Mouse (Mus musculus): ENCODE measurements around the gene Foxe3. TPM values are rescaled to one million over a fixed set of nuclear protein-coding genes. Genes with fewer than 3 reads are reported as not detected.

Gene Foxe3
- polyA plus RNA-seq, 1 experiment = not detected

DNA sequence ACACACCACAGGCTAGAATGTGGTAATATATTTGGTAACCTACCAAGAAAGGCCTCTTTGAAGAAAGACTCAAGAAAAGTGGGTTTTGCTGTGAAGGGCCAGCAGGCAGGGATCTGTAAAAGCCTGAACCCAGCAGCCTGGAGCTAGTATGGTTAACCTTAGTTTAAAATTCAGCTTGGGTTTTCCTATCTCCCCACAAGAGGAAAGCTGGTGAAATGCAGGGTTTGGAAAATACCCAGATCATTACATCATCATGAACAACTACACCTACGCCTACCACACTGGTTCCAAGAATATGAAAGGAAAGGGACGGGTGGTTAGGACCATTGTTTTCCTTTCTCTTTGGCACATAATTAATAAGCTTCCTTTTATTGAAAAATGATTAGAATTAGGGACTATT lies 32.4 kb upstream of the Foxe3 start:
- Histone ChIP-seq H3K9ac (ENCODE audit: low read depth, poor library complexity, severe bottlenecking) (no peak overlapping the region), H3K36me3 (ENCODE audit: control insufficient read depth, insufficient read depth, low read length, poor library complexity, severe bottlenecking) (peaks cover 2% of the 10 kb centered on the region; the same call in 1 of the 2 replicates), H3K27ac (ENCODE audit: insufficient read depth, low read length) (no peak overlapping the region), H3K27me3 (ENCODE audit: control insufficient read depth, insufficient read depth, low read length, poor library complexity, severe bottlenecking) (no peaks in the 10 kb centered on the region), H3K4me3 (ENCODE audit: low read depth, low read length) (no peak overlapping the region), H3K4me1 (ENCODE audit: control insufficient read depth, insufficient read depth, low read length) (no peaks in the 10 kb centered on the region), H3K9me3 (replicated peaks; ENCODE audit: control insufficient read depth, insufficient read depth, low read length, poor library complexity, severe bottlenecking) (no peaks in the 10 kb centered on the region)
- TF ChIP-seq EP300 (IDR thresholded peaks at IDR 0.05; ENCODE audit: insufficient read depth, low read depth, low read length) = no peak
- TF ChIP-seq POLR2A (IDR thresholded peaks at IDR 0.05; ENCODE audit: insufficient read depth, low read length) = no peak
- TF ChIP-seq CTCF (IDR thresholded peaks at IDR 0.05; ENCODE audit: low read depth, low read length) = no peak

DNA sequence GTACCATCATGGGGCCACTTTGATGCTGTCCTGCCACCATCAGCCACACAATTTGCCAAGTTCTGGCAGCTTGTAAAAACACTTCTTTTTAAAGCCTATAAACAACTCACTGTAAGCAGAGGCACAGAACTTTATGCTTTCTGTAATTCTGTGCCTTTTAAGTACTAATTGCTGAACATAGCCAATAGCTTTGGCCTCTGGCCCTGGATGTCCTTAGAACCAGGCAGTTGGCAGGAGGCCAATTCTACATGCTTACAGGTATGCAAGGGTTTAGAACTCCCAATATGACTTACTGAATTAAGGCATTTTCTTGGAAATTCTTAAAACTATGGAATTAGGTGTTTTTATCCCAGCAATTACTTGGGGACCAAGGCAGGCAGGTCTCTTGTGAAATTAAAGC lies 31.6 kb upstream of the Foxe3 start:
- H3K4me3 ChIP-seq (ENCODE audit: low read depth, low read length) = no peak overlapping the region
- no peak overlapping the region for H3K27ac ChIP-seq (ENCODE audit: insufficient read depth, low read length)
- no peaks in the 10 kb centered on the region for H3K9me3 ChIP-seq (replicated peaks; ENCODE audit: control insufficient read depth, insufficient read depth, low read length, poor library complexity, severe bottlenecking)
- no peak for TF ChIP-seq POLR2A (IDR thresholded peaks at IDR 0.05; ENCODE audit: insufficient read depth, low read length)
- TF ChIP-seq EP300 (IDR thresholded peaks at IDR 0.05; ENCODE audit: insufficient read depth, low read depth, low read length) = no peak
- TF ChIP-seq CTCF (IDR thresholded peaks at IDR 0.05; ENCODE audit: low read depth, low read length) = no peak
- no peak overlapping the region for H3K9ac ChIP-seq (ENCODE audit: low read depth, poor library complexity, severe bottlenecking)
- H3K4me1 ChIP-seq (ENCODE audit: control insufficient read depth, insufficient read depth, low read length) = no peaks in the 10 kb centered on the region
- no peaks in the 10 kb centered on the region for H3K27me3 ChIP-seq (ENCODE audit: control insufficient read depth, insufficient read depth, low read length, poor library complexity, severe bottlenecking)
- peaks cover under 1% of the 10 kb centered on the region; the same call in 1 of the 2 replicates for H3K36me3 ChIP-seq (ENCODE audit: control insufficient read depth, insufficient read depth, low read length, poor library complexity, severe bottlenecking)

DNA sequence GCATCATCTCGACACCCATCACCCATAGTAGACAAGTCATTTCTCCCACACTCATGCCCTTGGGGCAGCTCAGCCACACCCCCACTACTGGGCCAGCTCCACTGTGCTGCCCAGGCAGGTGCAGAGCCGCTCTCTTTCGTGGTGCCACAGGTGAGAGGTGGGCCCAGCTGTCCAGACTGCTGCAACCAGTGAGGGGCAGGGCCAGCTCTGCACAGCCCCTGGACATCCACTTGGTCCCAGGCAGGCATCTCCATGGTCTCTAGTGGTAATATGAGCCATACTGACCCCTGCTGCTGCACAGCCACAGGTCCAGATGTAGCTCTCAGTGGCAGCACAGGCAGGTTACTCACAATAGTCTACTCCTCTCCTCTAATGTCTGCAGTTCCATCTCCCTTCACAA lies 27.4 kb upstream of the Foxe3 start:
- H3K9me3 ChIP-seq (replicated peaks; ENCODE audit: control insufficient read depth, insufficient read depth, low read length, poor library complexity, severe bottlenecking) = no peaks in the 10 kb centered on the region
- H3K27me3 ChIP-seq (ENCODE audit: control insufficient read depth, insufficient read depth, low read length, poor library complexity, severe bottlenecking) = no peaks in the 10 kb centered on the region
- no peaks in the 10 kb centered on the region for H3K4me1 ChIP-seq (ENCODE audit: control insufficient read depth, insufficient read depth, low read length)
- H3K36me3 ChIP-seq (ENCODE audit: control insufficient read depth, insufficient read depth, low read length, poor library complexity, severe bottlenecking) = no peaks in the 10 kb centered on the region
- no peak overlapping the region for H3K9ac ChIP-seq (ENCODE audit: low read depth, poor library complexity, severe bottlenecking)
- H3K4me3 ChIP-seq (ENCODE audit: low read depth, low read length) = no peak overlapping the region
- no peak overlapping the region for H3K27ac ChIP-seq (ENCODE audit: insufficient read depth, low read length)
- TF ChIP-seq EP300 (IDR thresholded peaks at IDR 0.05; ENCODE audit: insufficient read depth, low read depth, low read length) (no peak), CTCF (IDR thresholded peaks at IDR 0.05; ENCODE audit: low read depth, low read length) (no peak), POLR2A (IDR thresholded peaks at IDR 0.05; ENCODE audit: insufficient read depth, low read length) (no peak)

DNA sequence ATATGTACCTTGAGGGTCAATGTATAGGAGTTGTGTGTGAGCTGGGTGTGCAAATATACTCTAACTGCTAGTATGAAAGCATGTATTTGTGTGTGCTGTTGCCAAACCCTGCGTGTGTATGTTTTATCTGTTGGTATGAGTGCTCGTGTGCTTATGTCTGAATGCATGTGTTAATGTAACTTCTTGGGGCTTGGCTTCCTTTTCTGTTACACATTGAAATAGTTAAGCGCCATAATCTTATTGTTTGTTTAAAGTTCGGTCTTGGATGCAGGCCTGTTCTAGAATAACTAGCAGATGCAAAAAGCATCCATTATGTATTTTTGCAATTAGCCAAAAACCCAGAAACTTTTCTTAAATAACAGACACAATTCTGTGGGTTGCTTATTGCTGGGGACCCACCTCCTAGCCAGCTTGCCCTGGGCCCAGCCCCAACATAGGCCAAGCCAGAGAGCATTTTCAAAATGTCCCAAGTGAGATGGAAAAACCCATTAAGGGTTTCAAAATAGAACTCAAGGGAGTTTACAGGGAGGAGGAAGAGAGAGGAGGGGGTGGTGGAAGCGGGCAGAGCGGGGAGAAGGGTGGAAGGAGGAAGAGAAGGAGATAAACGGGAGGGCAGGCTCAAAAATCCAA lies 22.2 kb upstream of the Foxe3 start:
- Histone ChIP-seq H3K27me3 (ENCODE audit: control insufficient read depth, insufficient read depth, low read length, poor library complexity, severe bottlenecking) (no peaks in the 10 kb centered on the region), H3K27ac (ENCODE audit: insufficient read depth, low read length) (no peak overlapping the region), H3K9ac (ENCODE audit: low read depth, poor library complexity, severe bottlenecking) (no peak overlapping the region), H3K4me3 (ENCODE audit: low read depth, low read length) (no peak overlapping the region), H3K9me3 (replicated peaks; ENCODE audit: control insufficient read depth, insufficient read depth, low read length, poor library complexity, severe bottlenecking) (no peaks in the 10 kb centered on the region), H3K4me1 (ENCODE audit: control insufficient read depth, insufficient read depth, low read length) (no peaks in the 10 kb centered on the region), H3K36me3 (ENCODE audit: control insufficient read depth, insufficient read depth, low read length, poor library complexity, severe bottlenecking) (no peaks in the 10 kb centered on the region)
- TF ChIP-seq EP300 (IDR thresholded peaks at IDR 0.05; ENCODE audit: insufficient read depth, low read depth, low read length) (no peak), CTCF (IDR thresholded peaks at IDR 0.05; ENCODE audit: low read depth, low read length) (no peak), POLR2A (IDR thresholded peaks at IDR 0.05; ENCODE audit: insufficient read depth, low read length) (no peak)

DNA sequence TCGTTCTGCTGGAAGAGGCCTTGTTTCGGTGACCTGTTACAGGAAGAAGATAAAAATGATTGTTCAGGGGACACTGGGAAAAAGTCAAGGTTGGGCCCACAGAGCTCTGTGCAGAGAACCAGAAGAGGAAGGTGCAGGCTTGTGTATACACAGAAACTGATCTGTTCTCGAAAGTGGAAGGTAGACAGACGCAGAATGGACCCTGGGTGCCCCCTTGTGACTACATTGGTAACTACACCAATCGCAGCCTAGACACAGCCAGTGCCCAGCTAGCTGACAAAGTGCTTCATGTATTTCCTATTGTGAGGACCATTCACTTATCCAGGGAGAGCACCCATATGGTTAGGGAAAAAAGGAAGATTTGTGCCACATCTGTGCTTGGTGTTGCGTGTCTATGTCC lies 21.6 kb upstream of the Foxe3 start:
- TF ChIP-seq POLR2A (IDR thresholded peaks at IDR 0.05; ENCODE audit: insufficient read depth, low read length) (no peak), CTCF (IDR thresholded peaks at IDR 0.05; ENCODE audit: low read depth, low read length) (peak; percentile 64)
- Histone ChIP-seq H3K4me3 (ENCODE audit: low read depth, low read length) (no peak overlapping the region), H3K4me1 (ENCODE audit: control insufficient read depth, insufficient read depth, low read length) (no peaks in the 10 kb centered on the region), H3K27ac (ENCODE audit: insufficient read depth, low read length) (no peak overlapping the region), H3K9me3 (replicated peaks; ENCODE audit: control insufficient read depth, insufficient read depth, low read length, poor library complexity, severe bottlenecking) (no peaks in the 10 kb centered on the region), H3K9ac (ENCODE audit: low read depth, poor library complexity, severe bottlenecking) (no peak overlapping the region), H3K27me3 (ENCODE audit: control insufficient read depth, insufficient read depth, low read length, poor library complexity, severe bottlenecking) (no peaks in the 10 kb centered on the region), H3K36me3 (ENCODE audit: control insufficient read depth, insufficient read depth, low read length, poor library complexity, severe bottlenecking) (no peaks in the 10 kb centered on the region)

DNA sequence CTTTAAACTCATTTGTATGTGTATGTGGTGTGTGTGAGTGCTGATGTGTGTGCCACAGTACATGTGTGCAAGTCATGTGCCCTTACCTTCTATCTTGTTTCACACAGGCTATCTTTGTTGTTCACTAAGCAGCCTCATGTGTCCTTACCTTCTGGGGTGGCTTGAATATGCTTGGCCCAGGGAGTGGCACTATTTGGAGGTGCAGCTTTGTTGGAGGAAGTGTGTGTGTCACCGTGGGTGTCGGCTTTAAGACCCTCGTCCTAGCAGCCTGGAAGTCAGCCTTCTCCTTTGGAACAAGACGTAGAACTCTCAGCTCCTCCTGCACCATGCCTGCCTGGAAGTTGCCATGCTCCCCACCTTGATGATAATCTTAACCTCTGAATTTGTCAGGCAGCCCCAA lies 20.6 kb upstream of the Foxe3 start:
- Histone ChIP-seq H3K9ac (ENCODE audit: low read depth, poor library complexity, severe bottlenecking) (no peak overlapping the region), H3K9me3 (replicated peaks; ENCODE audit: control insufficient read depth, insufficient read depth, low read length, poor library complexity, severe bottlenecking) (no peaks in the 10 kb centered on the region), H3K4me3 (ENCODE audit: low read depth, low read length) (no peak overlapping the region), H3K27ac (ENCODE audit: insufficient read depth, low read length) (no peak overlapping the region), H3K27me3 (ENCODE audit: control insufficient read depth, insufficient read depth, low read length, poor library complexity, severe bottlenecking) (no peaks in the 10 kb centered on the region), H3K4me1 (ENCODE audit: control insufficient read depth, insufficient read depth, low read length) (no peaks in the 10 kb centered on the region), H3K36me3 (ENCODE audit: control insufficient read depth, insufficient read depth, low read length, poor library complexity, severe bottlenecking) (no peaks in the 10 kb centered on the region)
- TF ChIP-seq CTCF (IDR thresholded peaks at IDR 0.05; ENCODE audit: low read depth, low read length) = no peak
- TF ChIP-seq EP300 (IDR thresholded peaks at IDR 0.05; ENCODE audit: insufficient read depth, low read depth, low read length) = no peak
- TF ChIP-seq POLR2A (IDR thresholded peaks at IDR 0.05; ENCODE audit: insufficient read depth, low read length) = no peak
